Mouse (Mus musculus) 416B (cell line): Measurements from ENCODE around the gene Spns1.
"Not testable (repeated sequence)": the region's sequence is repeated elsewhere in the genome, so short reads cannot be mapped to it uniquely, and the experiment has no call there.

Source experiments
- DNase-seq: peaks from one replicate; pipeline ENCODE4 v3.0.0; 2011; ENCODE audit warnings: low read depth

Gene Spns1

DNA sequence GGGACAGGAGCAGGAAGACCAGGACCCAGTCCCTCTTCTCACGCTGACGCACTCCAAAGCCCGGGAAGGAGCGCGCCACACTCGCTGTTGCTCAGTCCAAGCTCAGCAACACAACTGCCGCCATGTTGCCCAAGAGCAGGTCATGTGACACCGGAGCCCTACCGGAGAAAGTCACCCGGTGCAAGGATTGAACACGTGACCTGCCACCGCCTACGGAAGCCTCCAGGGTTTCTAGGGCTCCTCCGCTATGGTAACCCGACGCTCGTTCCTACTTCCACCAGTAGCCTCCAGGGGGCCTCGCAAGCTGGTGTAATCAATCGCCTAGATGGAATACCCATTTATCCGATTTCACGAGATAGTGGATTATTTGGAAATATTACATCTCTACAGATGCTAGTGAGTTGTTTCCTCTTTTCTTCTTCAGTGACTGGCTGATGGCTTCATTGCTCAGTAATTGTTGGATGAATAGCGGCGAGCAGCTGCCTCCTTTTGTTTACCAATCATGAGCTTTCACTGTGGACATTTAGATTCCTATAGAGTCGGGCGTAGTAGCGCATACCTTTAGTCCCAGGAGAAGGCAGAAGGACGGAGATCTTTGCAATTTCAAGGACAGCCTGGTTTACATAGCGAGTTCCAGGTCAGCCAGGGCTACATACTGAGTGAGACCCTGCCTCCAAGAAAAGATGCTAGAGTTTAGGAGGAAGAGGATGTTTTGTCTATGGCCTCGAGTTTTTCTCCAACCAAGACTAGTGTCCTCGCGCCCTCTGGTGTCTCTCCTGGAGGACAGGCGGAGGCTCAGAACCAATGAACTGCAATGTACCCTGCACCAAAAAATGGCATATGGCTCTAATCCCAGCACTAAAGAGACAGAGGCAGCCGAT lies at the start of gene Spns1:
Spns1 (minus strand) TSS at position 173 of the 881 bp plus-strand sequence.
- peak; percentile 98 for DNase-seq

DNA sequence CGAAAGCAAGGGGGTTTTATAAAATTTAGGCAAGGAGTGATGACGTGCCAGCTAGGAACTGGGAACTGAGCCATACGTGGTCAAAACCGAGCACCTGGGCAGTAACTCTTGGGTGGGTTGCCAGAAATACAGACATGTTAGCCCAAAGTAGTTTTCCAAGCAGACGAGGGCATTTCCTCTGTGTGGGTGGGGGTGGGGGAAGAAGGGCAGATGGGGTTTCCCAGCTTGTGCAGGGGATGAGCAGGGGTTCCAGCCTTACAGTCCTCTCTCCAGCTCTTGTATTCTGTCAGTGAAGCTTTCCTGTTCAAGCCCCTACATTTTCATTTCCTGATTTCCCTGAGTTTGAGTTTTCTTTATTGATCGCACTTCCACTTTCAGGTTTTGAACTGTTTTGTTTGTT lies 46.9 kb upstream of the Spns1 start:
- DNase-seq: no peak

GRCm38 (mm10) chr7:126421756-126422155 lies 44.5 kb upstream of the Spns1 start:
- DNase-seq: peak; percentile 74

GRCm38 (mm10) chr7:126418496-126418895 lies 41.2 kb upstream of the Spns1 start:
- peak; percentile 68 for DNase-seq

DNA sequence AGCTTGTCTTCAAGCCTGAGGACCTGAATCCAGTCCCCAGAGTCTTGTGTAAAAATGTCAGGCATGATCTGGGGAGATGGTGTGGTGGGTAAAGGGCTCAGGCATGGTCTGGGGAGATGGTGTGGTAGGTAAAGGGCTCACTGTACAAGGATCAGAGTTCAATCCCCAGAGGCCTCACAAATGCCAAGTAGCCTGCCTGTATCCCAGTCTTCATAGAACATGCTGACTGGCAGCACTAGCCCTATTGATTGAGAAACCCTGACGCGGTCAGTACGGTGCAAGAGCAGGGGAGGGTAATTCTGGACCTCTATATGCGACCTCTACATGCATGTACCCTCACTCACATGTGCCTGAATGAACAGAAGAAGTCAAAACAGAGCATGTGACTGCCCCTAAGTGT lies 40.4 kb upstream of the Spns1 start:
- no peak for DNase-seq

DNA sequence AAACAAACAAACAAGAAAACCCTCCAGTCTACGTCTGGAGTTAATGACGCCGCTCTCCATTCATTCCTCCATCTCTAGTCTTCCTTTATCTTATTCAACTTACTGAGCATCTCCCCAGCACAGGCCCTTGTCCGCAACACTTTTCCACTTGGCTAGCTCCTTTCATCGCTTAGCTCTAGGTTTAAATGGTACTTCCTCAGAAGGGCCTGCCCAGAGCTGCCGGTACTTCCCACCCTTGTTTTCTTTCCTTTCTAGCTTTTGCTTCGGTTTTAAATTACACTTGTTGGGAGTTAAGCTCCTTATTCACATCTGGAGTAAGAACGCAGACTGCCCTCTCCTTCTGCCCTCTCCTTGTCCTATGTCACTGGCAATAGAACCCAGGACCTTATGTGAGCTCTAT lies 39.8 kb upstream of the Spns1 start:
- DNase-seq: no peak

- peak; percentile 23 for DNase-seq
These were observed 39.4 kb upstream of the Spns1 start for GRCm38 (mm10) chr7:126416615-126417014.

GRCm38 (mm10) chr7:126414725-126415124 lies 37.5 kb upstream of the Spns1 start, which contains the start of gene Cd19:
TSS of gene Cd19 (minus strand) at chr7:126414889.
- DNase-seq: no peak

DNA sequence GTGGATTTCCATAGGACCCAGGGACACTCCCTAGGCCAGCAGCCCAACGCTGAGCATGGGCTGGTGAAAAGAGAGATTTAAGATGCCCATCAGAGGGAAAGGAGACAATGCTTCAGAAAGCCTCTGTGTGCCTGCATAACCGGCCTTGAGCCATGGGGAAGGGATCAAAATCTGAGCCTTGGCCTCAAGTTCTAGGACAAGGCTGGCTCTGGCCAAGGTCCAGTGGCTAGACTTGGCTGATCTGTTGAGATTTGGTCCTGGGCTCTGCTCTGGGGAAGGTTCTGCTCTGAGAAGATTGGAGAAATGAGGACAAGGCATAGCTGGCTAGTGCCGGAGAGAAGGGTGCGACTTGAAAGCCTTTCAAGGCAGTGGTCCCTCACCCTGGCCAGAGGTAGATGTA lies 33.8 kb upstream of the Spns1 start:
- DNase-seq: no peak

GRCm38 (mm10) chr7:126408686-126409085 lies 31.4 kb upstream of the Spns1 start:
- DNase-seq: no peak

GRCm38 (mm10) chr7:126402518-126402917 lies 25.3 kb upstream of the Spns1 start:
- not testable (repeated sequence) for DNase-seq

DNA sequence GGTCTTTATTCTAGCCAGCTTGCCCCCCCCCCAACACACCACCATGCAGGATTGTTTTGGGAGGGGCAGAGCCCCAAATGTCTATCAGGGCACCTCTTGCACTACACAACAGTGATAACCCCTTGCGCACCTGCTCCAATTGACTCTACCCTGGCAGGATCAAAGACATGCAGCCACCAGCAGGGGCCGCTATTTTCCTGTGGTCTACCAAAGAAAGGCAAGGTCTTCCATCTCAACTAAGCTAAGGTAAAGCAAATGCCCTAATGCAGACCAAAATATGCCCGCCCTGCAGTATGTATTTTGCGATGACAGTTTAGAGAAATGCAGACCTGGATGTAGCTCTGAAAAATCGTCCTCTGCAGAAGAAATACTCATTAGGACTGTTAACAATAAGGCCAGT lies 22.3 kb upstream of the Spns1 start:
- DNase-seq: peak; percentile 90

DNA sequence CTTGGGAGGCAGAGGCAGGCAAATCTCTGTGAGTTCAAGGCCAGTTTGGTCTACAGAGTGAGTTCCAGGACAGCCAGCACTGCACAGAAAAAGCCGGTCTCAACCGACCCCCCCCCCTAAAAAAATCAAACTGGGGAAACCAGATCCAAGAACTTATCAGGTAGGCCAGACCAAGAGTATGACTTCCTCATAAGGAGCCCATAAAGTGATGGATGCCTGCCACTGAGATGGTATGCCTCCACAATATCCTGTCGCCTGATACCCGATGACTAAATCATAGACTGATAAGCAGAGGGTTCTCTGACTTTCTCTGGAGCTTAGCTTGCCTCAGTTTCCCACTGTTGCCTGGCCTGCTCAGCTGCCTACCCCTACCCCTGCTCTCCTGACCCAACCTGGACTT lies 20.6 kb upstream of the Spns1 start:
- peak; percentile 37 for DNase-seq

DNA sequence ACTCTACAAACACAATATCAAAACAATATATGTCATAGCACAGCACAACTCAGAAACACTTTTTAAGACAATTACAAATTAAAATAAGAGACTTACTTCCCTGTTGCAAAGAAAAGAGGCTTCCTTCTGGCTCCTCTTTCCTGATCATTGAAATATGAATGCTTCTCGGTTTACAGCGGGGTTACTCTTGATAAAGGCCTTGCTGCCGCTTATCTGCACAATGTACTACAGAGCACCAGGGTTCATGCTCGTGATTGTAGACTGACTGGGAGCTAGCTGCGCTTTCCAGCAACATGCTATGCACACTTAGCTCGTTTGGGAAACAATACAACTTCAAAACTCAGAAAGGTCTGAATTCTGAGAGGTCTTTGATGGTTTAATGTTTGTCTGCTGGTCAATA lies 20.0 kb upstream of the Spns1 start:
- DNase-seq: no peak

DNA sequence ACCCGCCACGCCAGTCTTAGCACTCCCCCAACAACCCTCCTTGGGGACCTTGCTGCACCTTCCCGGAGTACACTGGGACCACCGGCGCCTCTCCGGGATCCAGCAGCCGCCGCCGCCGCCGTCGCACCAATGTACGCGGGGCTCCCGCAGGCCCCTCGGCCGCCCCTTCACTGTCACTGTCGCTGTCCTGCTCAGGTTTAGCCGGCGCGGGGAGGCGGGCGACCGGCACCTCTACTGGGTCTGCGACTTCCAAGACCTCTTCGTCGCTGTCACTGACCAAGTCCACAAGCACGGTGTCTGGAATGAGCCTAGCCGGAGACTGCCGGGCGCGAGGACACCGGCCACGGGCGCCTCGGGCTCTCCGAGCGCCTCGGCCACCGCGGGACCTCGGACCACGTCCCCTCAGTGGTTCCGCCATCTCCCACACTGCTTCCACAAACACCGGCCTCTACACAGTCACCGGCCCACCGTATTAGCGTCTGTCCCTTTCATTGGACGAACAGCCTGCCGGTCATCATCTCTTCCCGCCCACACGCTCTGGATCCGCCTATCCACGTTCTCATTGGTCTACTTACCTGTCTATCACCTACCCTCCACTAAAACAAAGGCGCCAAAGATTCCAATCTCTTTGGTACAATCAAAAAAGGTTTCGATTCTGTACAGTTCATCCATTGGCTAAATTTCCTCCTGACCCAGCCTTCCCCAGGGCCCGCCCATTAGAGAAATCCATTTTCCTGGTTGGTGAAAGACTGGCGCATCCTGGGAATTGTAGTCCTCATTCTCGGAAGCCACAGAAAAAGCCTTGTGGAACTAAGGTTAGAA lies 19.3 kb upstream of the Spns1 start, which contains the start of gene Nfatc2ip:
Nfatc2ip (minus strand) TSS at position 440 of the 822 bp plus-strand sequence.
- DNase-seq: peak; percentile 100

GRCm38 (mm10) chr7:126392086-126392884 lies 15.0 kb upstream of the Spns1 start:
- not testable (repeated sequence) for DNase-seq

DNA sequence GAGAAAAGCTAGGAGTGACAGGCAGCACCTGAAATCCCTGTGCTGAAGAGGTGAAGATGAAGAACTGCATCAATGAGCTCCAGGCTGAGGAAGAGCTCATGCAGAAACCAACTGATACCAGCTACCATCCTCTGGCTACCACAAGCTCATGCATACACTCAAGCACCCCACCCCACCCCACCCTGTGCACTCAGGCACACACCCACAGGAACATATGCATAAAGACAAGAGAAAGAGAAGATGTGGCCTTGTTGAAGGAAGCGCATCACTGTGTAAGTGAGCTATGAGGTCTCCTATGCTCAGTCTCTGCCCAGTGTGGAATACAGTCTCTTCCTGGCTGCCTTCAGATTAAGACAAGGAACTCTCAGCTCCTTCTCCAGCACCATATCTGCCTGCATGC lies 10.9 kb upstream of the Spns1 start:
- DNase-seq: no peak

DNA sequence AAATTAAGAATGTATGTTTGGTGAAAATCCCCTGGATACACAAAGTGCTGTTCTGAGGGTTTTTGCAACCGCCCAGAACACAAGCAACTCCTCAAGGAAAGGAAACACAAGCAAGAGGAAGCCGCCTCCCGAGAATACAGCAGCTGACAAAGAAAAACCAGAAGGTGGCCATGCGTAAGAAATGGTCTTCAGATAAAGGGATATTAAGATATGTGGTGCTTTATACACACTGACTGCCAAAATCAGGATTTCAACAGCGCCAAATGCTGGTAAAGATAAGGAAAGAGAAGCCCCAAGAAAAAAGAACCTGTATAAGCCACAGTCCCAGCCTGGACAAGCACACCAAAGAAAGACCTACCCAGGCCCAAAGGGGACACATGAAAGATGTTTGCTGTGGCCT lies 6.3 kb upstream of the Spns1 start:
- no peak for DNase-seq

DNA sequence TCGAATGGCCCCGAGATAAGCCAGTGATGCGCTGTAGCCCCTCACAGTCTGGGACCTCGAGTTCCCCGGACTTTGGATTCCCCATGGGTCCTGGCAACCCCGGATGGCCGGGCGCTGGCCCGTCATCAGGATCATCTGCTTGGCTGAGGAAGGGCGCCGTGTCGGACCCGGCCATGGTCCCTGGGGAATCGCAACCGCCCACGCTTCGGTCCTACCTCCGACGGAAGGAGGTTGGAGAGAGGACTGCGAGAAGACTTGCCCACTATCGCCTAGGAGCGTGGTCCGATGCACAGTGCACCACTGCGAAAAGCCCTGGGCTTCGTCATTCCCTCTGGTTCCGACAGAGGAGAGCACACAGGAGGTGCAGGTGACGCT lies 360 bp downstream of the Spns1 start:
- no peak for DNase-seq

GRCm38 (mm10) chr7:126375012-126375411 lies 2.2 kb downstream of the Spns1 start:
- no peak for DNase-seq

- peak; percentile 32 for DNase-seq
These were observed 2.7 kb downstream of the Spns1 start for GRCm38 (mm10) chr7:126374526-126374925.

DNA sequence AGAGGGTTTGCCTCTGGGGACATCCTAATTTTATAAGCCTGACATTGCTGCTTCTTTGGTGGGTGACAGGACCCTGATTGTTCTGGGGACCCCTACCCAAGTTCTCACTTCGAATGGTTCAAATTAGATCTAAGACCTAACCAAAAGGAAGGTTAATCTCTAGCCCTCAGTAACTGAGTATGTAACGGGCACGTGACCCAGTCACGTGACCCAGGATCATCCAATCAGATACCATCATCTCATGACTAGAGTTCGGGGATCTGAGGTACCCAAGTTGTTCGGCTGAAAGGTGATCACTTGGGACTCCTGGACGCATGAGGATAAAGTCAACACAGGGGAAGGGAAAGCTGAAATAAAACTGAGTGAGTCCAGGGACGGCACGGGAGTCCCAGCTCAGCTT lies 4.2 kb downstream of the Spns1 start:
- DNase-seq: no peak
